Mouse (Mus musculus): ENCODE measurements around the gene Cinp.

GRCm38 (mm10) chr12:110870107-110870506, 18.8 kb downstream of the Cinp start:
- no peak for TF ChIP-seq CTCF (IDR thresholded peaks at IDR 0.05; ENCODE audit: borderline replicate concordance, control insufficient read depth, extremely low read depth, insufficient read depth, low read length, poor library complexity)
- TF ChIP-seq POLR2A (IDR thresholded peaks at IDR 0.05; ENCODE audit: control insufficient read depth, extremely low read depth, insufficient read depth, low read length, poor library complexity) = no peak

All from thymus, adult 2 months (tissue).